In the genomic region with DNA sequence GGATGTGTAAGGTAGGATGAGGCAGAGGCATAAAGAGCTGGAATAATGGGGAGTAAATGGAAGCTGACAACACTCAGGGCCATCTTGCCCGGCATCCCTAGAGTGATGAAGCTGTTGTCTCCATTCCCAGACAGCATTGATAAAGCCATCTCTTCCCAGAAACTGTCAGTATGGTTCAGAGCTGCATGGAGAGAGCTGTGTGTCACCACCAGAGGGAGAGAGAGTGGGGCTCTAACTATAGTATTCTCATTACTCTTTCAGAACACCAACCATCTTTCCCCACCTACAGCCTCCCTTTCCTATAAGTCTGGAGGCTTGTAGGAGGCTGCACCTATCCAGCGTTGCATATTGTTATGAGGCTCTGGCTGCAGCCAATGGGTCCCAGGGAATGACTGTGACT, we compare ENCODE assay signal across 20 mouse cellular contexts.
A peak's percentile ranks its signal among the peaks of the same experiment; 100 is the strongest.
DNase-seq lines count a peak whose midpoint lies in the region; ATAC-seq and TF ChIP-seq lines count a peak whose summit lies in the region.
"Had no signal": no experiment of that assay in that cellular context is flagged by ENCODE, and none has a peak within 500 bp of the region (broad histone marks: within the 10 kb centered on the region; RNA-seq: fewer than 3 reads in every experiment).

No protein-coding gene starts in this region.

- no peaks in the 10 kb centered on the region for H3K9me3 ChIP-seq in hindbrain, postnatal 0 days (ENCODE audit: low read length)
- H3K9me3 ChIP-seq in hindbrain, embryonic 11.5 days (ENCODE audit: control insufficient read depth, low read length) = no peaks in the 10 kb centered on the region
- H3K9me3 ChIP-seq in lung, embryonic 14.5 days (ENCODE audit: low read depth, low read length) = no peaks in the 10 kb centered on the region
- H3K9me3 ChIP-seq: hindbrain, embryonic 10.5 days; stomach, embryonic 15.5 days had no signal

- H3K4me2 ChIP-seq in hindbrain, postnatal 0 days (ENCODE audit: low read depth, low read length) = no peak overlapping the region
- H3K4me2 ChIP-seq in hindbrain, embryonic 11.5 days (replicated peaks; ENCODE audit: low read depth, low read length) = no peak overlapping the region
- no peak overlapping the region for H3K4me2 ChIP-seq in lung, embryonic 14.5 days
- H3K4me2 ChIP-seq: heart, embryonic 11.5 days; stomach, embryonic 15.5 days had no signal

- H3K27me3 ChIP-seq in hindbrain, postnatal 0 days (ENCODE audit: insufficient read depth, low read length) = no peaks in the 10 kb centered on the region
- no peaks in the 10 kb centered on the region for H3K27me3 ChIP-seq in hindbrain, embryonic 11.5 days (ENCODE audit: control insufficient read depth, insufficient read depth, low read length)
- no peaks in the 10 kb centered on the region for H3K27me3 ChIP-seq in lung, embryonic 14.5 days (ENCODE audit: insufficient read depth, low read length)
- no peaks in the 10 kb centered on the region for H3K27me3 ChIP-seq in Patski
- H3K27me3 ChIP-seq: stomach, embryonic 15.5 days had no signal

- 70% methylated on average over 2 of the region's 2 CpGs for WGBS in hindbrain, postnatal 0 days
- 85% methylated on average over 2 of the region's 2 CpGs for WGBS in hindbrain, embryonic 11.5 days
- 73% methylated on average over 2 of the region's 2 CpGs for WGBS in lung, embryonic 14.5 days

- no peak for ATAC-seq in hindbrain, postnatal 0 days
- ATAC-seq in hindbrain, embryonic 11.5 days (ENCODE audit: low FRiP score) = no peak
- ATAC-seq in lung, embryonic 14.5 days (ENCODE audit: insufficient read depth) = no peak
- ATAC-seq in Patski = no peak
- ATAC-seq: forebrain, embryonic 16.5 days; inflammation-experienced regulatory T-cells, adult 6 months; midbrain, embryonic 16.5 days had no signal

- peak; percentile 3 for DNase-seq in adrenal gland, postnatal 10 days
- DNase-seq in adrenal gland, postnatal 14 days = no peak
- peak; percentile 18 for DNase-seq in hindbrain, postnatal 0 days (ENCODE audit: low spot score)
- no peak for DNase-seq in hindbrain, embryonic 11.5 days (ENCODE audit: low spot score)
- DNase-seq in lung, embryonic 14.5 days = peak; percentile 15
- no peak for DNase-seq in lung, adult 18-20 months
- no peak for DNase-seq in Patski (ENCODE audit: low read depth, low spot score)
- no peak for DNase-seq in gastrocnemius, adult 8-10 months (ENCODE audit: low spot score in 2 of 2)
- DNase-seq: adrenal gland, postnatal 25 days; cerebellum, adult 8-10 months; gastrocnemius, postnatal 14 days; spleen, adult 18-20 months; thymus, postnatal 14 days had no signal

- H3K36me3 ChIP-seq in hindbrain, postnatal 0 days (ENCODE audit: insufficient read depth, low read length) = no peaks in the 10 kb centered on the region
- H3K36me3 ChIP-seq in hindbrain, embryonic 11.5 days (ENCODE audit: control insufficient read depth, insufficient read depth, low read length) = no peaks in the 10 kb centered on the region
- no peaks in the 10 kb centered on the region for H3K36me3 ChIP-seq in lung, embryonic 14.5 days (ENCODE audit: insufficient read depth)
- H3K36me3 ChIP-seq: hindbrain, embryonic 10.5 days; stomach, embryonic 15.5 days had no signal

- no peak overlapping the region for H3K4me3 ChIP-seq in hindbrain, postnatal 0 days (ENCODE audit: low read length)
- no peak overlapping the region for H3K4me3 ChIP-seq in hindbrain, embryonic 11.5 days (ENCODE audit: low read depth, low read length)
- H3K4me3 ChIP-seq in lung, embryonic 14.5 days (ENCODE audit: low read depth, low read length) = no peak overlapping the region
- H3K4me3 ChIP-seq: erythroblast, embryonic 14.5 days; hindbrain, embryonic 10.5 days; stomach, embryonic 15.5 days had no signal

- no peak overlapping the region for H3K9ac ChIP-seq in hindbrain, postnatal 0 days (replicated peaks; ENCODE audit: low read length)
- no peak overlapping the region for H3K9ac ChIP-seq in hindbrain, embryonic 11.5 days (ENCODE audit: low read depth, low read length)
- no peak overlapping the region for H3K9ac ChIP-seq in lung, embryonic 14.5 days
- H3K9ac ChIP-seq: stomach, embryonic 15.5 days had no signal

- POLR2A ChIA-PET in Patski (lab: Charles Lee) = no interaction called here

- TF ChIP-seq CTCF in hindbrain, postnatal 0 days (IDR thresholded peaks at IDR 0.05; ENCODE audit: low read depth) = peak; percentile 42
- peak; percentile 31 for TF ChIP-seq CTCF in lung, embryonic 14.5 days (IDR thresholded peaks at IDR 0.05; ENCODE audit: low read depth)
- TF ChIP-seq CTCF in Patski (IDR thresholded peaks at IDR 0.05) = peak; percentile 25

- H3K4me1 ChIP-seq in hindbrain, postnatal 0 days (ENCODE audit: insufficient read depth, low read length) = no peaks in the 10 kb centered on the region
- no peaks in the 10 kb centered on the region for H3K4me1 ChIP-seq in hindbrain, embryonic 11.5 days (replicated peaks; ENCODE audit: control insufficient read depth, insufficient read depth, low read length)
- no peaks in the 10 kb centered on the region for H3K4me1 ChIP-seq in lung, embryonic 14.5 days (ENCODE audit: insufficient read depth)
- H3K4me1 ChIP-seq: hindbrain, embryonic 10.5 days; stomach, embryonic 15.5 days had no signal

- in situ Hi-C loops in Patski (cut with MboI; ENCODE audit: low pct_unique_long_range_greater_than_20kb) = no loop called here

- CTCF ChIA-PET in Patski (lab: Charles Lee) = no interaction called here

- H3K27ac ChIP-seq in hindbrain, postnatal 0 days = no peak overlapping the region
- no peak overlapping the region for H3K27ac ChIP-seq in hindbrain, embryonic 11.5 days (ENCODE audit: low read depth, low read length)
- no peak overlapping the region for H3K27ac ChIP-seq in lung, embryonic 14.5 days (ENCODE audit: low read depth)
- H3K27ac ChIP-seq: hindbrain, embryonic 10.5 days; stomach, embryonic 15.5 days had no signal

Comparison
In these comparisons a context has a peak if more than half of its experiments do, and no peak if none do; other contexts are left out.
1. DNase-seq: peak in adrenal gland, postnatal 10 days (single experiment), hindbrain, postnatal 0 days (single experiment) and lung, embryonic 14.5 days (single experiment); none in adrenal gland, postnatal 14 days (single experiment), hindbrain, embryonic 11.5 days (single experiment), lung, adult 18-20 months (0 of 2), Patski (single experiment) and gastrocnemius, adult 8-10 months (0 of 2).
2. Peak in every context shown above with its lines, with median percentiles within 50 percentile points of each other: CTCF ChIP-seq.